Mouse (Mus musculus): ENCODE measurements around the gene 9530053A07Rik. TPM values are rescaled to one million over a fixed set of nuclear protein-coding genes. Genes with fewer than 3 reads are reported as not detected.
"Not testable (repeated sequence)": the region's sequence is repeated elsewhere in the genome, so short reads cannot be mapped to it uniquely, and the experiment has no call there.

Gene 9530053A07Rik
- not detected for total RNA-seq (2021)
- 0.08 TPM in 1 of 2 replicates, not detected in the other for polyA plus RNA-seq (2012; rRNA removed)
- long read RNA-seq, result 0 reads

DNA sequence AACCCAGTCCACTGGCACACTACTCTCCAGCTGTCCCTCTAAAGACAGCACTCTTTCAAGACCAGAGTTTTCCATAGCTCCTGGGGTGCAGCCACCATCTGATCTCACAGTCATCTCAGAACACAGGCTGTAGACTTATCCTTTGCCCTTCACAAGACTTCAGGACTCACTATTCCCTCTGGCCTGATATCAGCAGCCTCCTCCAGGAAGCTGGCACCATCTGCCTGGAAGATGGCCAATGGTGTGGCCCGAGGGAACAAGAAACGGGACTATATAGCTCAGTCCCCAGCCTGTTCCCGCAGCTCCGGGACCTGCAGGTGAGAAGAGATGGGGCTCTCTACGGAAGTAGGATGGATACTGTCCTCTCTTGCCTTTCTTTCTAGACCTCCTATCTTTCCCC lies at the start of gene 9530053A07Rik:
9530053A07Rik (plus strand) TSS at position 301 of the 400 bp plus-strand sequence.
- TF ChIP-seq CTCF (IDR thresholded peaks at IDR 0.05), result no peak
- TF ChIP-seq EP300 (IDR thresholded peaks at IDR 0.05; ENCODE audit: insufficient read depth, low read depth, low read length), result no peak
- no peak for TF ChIP-seq POLR2A (IDR thresholded peaks at IDR 0.05; ENCODE audit: insufficient read depth, low read depth, low read length)
- Histone ChIP-seq H3K27me3 (ENCODE audit: control insufficient read depth, insufficient read depth, low read length) (no peaks in the 10 kb centered on the region), H3K9ac (ENCODE audit: low read depth, low read length) (no peak within 1 kb of the TSS), H3K27ac (no peak within 1 kb of the TSS), H3K4me1 (ENCODE audit: control insufficient read depth, insufficient read depth, low read length) (no peaks in the 10 kb centered on the region), H3K79me2 (replicated peaks; ENCODE audit: control insufficient read depth, insufficient read depth, low read length) (no peaks in the 10 kb centered on the region), H3K36me3 (ENCODE audit: control insufficient read depth, insufficient read depth, low read length) (no peaks in the 10 kb centered on the region), H3K4me3 (no peak within 1 kb of the TSS)
- DNase-seq, result no peak
- intact Hi-C loops (cut with DNase I), result no loop called here
- WGBS, result 60% methylated on average over 5 of the region's 5 CpGs

DNA sequence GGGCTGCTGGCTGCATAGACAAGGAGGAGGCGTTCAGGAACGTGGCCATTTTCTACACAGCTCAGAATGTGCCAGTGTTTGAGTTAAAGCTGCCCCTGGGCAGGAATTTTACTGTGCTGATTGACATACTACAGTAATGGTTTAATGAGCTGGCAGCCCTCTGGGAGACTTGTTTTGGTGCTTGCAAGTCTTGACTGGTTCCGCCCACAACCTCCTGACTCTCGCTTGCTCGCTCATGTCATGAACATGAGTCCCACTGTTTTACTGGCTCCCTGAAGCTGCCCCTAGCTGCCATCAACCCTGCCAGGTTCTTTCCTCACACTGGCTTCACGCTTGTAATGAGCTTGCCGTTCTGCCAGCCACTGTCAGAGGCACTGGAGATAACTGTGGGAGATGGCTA lies 45.1 kb upstream of the 9530053A07Rik start:
- H3K4me3 ChIP-seq, result no peak overlapping the region
- no peak overlapping the region for H3K9ac ChIP-seq (ENCODE audit: low read depth, low read length)
- H3K36me3 ChIP-seq (ENCODE audit: control insufficient read depth, insufficient read depth, low read length), result no peaks in the 10 kb centered on the region
- no peaks in the 10 kb centered on the region for H3K27me3 ChIP-seq (ENCODE audit: control insufficient read depth, insufficient read depth, low read length)
- 59% methylated on average over 7 of the region's 7 CpGs for WGBS
- no peak overlapping the region for H3K27ac ChIP-seq
- DNase-seq, result no peak
- intact Hi-C loops (cut with DNase I), result no loop called here
- no peak for TF ChIP-seq EP300 (IDR thresholded peaks at IDR 0.05; ENCODE audit: insufficient read depth, low read depth, low read length)
- H3K4me1 ChIP-seq (ENCODE audit: control insufficient read depth, insufficient read depth, low read length), result no peaks in the 10 kb centered on the region
- H3K79me2 ChIP-seq (replicated peaks; ENCODE audit: control insufficient read depth, insufficient read depth, low read length), result no peaks in the 10 kb centered on the region

DNA sequence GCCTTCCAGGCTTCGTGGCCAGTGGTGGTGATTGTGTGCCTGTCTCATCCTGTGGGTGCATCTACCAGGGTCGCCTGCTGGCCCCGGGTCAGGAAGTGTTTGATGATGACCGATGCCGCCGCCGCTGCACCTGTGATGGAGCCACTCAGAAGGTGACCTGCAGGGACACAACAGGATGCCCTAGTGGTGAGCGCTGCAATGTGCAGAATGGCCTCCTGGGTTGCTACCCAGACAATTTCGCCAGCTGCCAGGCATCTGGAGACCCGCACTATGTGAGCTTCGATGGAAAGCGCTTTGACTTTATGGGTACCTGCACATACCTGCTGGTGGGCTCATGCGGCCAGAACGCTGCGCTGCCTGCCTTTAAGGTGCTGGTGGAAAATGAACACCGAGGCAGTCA lies 43.0 kb upstream of the 9530053A07Rik start:
- H3K9ac ChIP-seq (ENCODE audit: low read depth, low read length), result no peak overlapping the region
- H3K36me3 ChIP-seq (ENCODE audit: control insufficient read depth, insufficient read depth, low read length), result no peaks in the 10 kb centered on the region
- TF ChIP-seq CTCF (IDR thresholded peaks at IDR 0.05) (no peak), POLR2A (IDR thresholded peaks at IDR 0.05; ENCODE audit: insufficient read depth, low read depth, low read length) (no peak), EP300 (IDR thresholded peaks at IDR 0.05; ENCODE audit: insufficient read depth, low read depth, low read length) (no peak)
- no peaks in the 10 kb centered on the region for H3K79me2 ChIP-seq (replicated peaks; ENCODE audit: control insufficient read depth, insufficient read depth, low read length)
- intact Hi-C loops (cut with DNase I), result no loop called here
- no peak overlapping the region for H3K4me3 ChIP-seq
- no peaks in the 10 kb centered on the region for H3K4me1 ChIP-seq (ENCODE audit: control insufficient read depth, insufficient read depth, low read length)
- no peak for DNase-seq
- H3K27me3 ChIP-seq (ENCODE audit: control insufficient read depth, insufficient read depth, low read length), result no peaks in the 10 kb centered on the region
- WGBS, result 73% methylated on average over 16 of the region's 16 CpGs
- no peak overlapping the region for H3K27ac ChIP-seq

DNA sequence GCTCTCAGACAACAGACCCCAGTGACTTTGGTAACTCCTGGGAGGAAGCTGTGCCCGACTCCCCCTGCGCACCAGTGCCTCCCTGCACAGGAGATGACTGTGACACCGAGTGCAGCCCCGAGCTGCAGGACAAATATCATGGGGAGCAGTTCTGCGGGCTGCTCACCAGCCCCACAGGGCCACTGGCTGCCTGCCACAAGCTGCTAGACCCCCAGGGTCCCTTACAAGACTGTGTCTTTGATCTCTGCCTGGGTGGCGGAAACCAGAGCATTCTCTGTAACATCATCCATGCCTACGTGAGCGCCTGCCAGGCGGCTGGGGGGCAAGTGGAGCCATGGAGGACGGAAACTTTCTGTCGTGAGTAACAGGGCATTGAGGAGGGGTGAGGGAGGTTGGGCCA lies 35.7 kb upstream of the 9530053A07Rik start:
- H3K27ac ChIP-seq, result no peak overlapping the region
- H3K4me3 ChIP-seq, result no peak overlapping the region
- TF ChIP-seq POLR2A (IDR thresholded peaks at IDR 0.05; ENCODE audit: insufficient read depth, low read depth, low read length) (no peak), CTCF (IDR thresholded peaks at IDR 0.05) (no peak), EP300 (IDR thresholded peaks at IDR 0.05; ENCODE audit: insufficient read depth, low read depth, low read length) (no peak)
- no peaks in the 10 kb centered on the region for H3K79me2 ChIP-seq (replicated peaks; ENCODE audit: control insufficient read depth, insufficient read depth, low read length)
- DNase-seq, result no peak
- no peaks in the 10 kb centered on the region for H3K27me3 ChIP-seq (ENCODE audit: control insufficient read depth, insufficient read depth, low read length)
- H3K4me1 ChIP-seq (ENCODE audit: control insufficient read depth, insufficient read depth, low read length), result no peaks in the 10 kb centered on the region
- intact Hi-C loops (cut with DNase I), result no loop called here
- no peak overlapping the region for H3K9ac ChIP-seq (ENCODE audit: low read depth, low read length)
- H3K36me3 ChIP-seq (ENCODE audit: control insufficient read depth, insufficient read depth, low read length), result no peaks in the 10 kb centered on the region
- WGBS, result 41% methylated on average over 11 of the region's 11 CpGs

DNA sequence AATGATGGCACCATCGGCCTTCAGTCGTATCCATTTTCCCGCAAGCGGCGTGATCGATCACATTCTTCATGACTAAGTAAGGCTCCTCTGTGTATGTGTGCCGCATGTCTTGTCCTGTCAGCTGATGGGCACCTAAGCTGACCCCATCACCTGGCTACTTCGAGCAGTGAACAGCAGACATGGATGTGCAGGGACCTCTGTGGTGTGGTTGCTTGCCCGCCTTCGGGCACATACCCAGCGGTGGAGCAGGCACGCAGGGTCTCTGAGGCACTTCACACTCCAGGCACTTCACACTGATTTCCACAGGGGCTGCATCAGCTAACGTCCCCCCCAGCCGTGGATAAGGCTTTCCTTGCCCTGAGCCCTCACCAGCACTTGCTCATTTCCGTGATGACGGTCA lies 30.2 kb upstream of the 9530053A07Rik start:
- TF ChIP-seq EP300 (IDR thresholded peaks at IDR 0.05; ENCODE audit: insufficient read depth, low read depth, low read length) (no peak), CTCF (IDR thresholded peaks at IDR 0.05) (no peak), POLR2A (IDR thresholded peaks at IDR 0.05; ENCODE audit: insufficient read depth, low read depth, low read length) (no peak)
- Histone ChIP-seq H3K36me3 (ENCODE audit: control insufficient read depth, insufficient read depth, low read length) (no peaks in the 10 kb centered on the region), H3K27me3 (ENCODE audit: control insufficient read depth, insufficient read depth, low read length) (no peaks in the 10 kb centered on the region), H3K4me3 (no peak overlapping the region), H3K4me1 (ENCODE audit: control insufficient read depth, insufficient read depth, low read length) (no peaks in the 10 kb centered on the region), H3K79me2 (replicated peaks; ENCODE audit: control insufficient read depth, insufficient read depth, low read length) (no peaks in the 10 kb centered on the region), H3K27ac (no peak overlapping the region), H3K9ac (ENCODE audit: low read depth, low read length) (no peak overlapping the region)
- DNase-seq, result no peak
- 89% methylated on average over 16 of the region's 16 CpGs for WGBS
- intact Hi-C loops (cut with DNase I), result no loop called here

DNA sequence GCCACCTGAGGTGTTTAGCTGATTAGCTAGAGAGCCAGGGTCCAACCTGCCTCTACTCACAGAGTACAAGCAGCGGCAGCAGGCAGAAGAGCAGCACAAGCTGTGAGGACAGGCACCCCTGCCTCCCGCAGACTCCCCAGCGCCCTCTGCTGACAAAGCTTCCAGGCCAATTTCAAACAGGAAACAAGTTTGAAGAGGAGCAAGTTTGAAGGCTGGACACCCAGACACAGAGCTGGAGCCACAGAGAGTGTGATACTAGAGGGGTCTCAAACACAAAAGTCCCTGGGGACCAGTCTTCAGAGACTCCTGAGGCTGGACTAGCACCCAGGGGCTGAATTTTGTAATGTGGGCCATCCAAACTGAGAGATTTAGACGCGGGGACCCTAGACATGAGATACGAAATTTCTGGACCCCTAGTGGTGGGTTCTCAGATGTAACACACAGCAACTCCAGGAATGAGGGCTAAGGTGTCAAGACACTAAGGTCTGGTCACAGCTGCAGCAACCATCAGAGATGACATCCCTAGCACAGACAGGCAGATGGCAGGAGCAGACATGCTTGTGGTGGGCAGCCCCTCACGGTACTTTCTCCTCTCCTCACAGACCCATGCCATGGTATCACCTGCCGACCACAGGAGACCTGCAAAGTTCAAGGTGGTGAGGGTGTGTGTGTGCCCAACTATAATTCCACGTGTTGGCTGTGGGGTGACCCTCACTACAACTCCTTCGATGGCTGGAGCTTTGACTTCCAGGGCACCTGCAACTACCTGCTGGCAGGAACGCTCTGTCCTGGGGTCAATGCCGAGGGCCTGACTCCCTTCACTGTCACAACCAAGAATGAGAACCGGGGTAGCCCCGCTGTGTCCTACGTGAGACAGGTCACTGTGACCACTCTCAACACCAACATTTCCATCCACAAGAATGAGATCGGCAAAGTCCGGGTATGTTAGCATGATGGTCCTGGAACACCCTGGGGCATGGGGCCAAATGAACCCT lies 28.4 kb upstream of the 9530053A07Rik start:
- intact Hi-C loops (cut with DNase I), result no loop called here
- Histone ChIP-seq H3K36me3 (ENCODE audit: control insufficient read depth, insufficient read depth, low read length) (no peaks in the 10 kb centered on the region), H3K27me3 (ENCODE audit: control insufficient read depth, insufficient read depth, low read length) (no peaks in the 10 kb centered on the region), H3K4me3 (no peak overlapping the region), H3K9ac (ENCODE audit: low read depth, low read length) (no peak overlapping the region), H3K4me1 (ENCODE audit: control insufficient read depth, insufficient read depth, low read length) (no peaks in the 10 kb centered on the region), H3K79me2 (replicated peaks; ENCODE audit: control insufficient read depth, insufficient read depth, low read length) (no peaks in the 10 kb centered on the region), H3K27ac (no peak overlapping the region)
- peak; percentile 36 for TF ChIP-seq CTCF (IDR thresholded peaks at IDR 0.05)
- TF ChIP-seq POLR2A (IDR thresholded peaks at IDR 0.05; ENCODE audit: insufficient read depth, low read depth, low read length), result no peak
- no peak for TF ChIP-seq EP300 (IDR thresholded peaks at IDR 0.05; ENCODE audit: insufficient read depth, low read depth, low read length)
- no peak for DNase-seq
- 64% methylated on average over 17 of the region's 17 CpGs for WGBS

DNA sequence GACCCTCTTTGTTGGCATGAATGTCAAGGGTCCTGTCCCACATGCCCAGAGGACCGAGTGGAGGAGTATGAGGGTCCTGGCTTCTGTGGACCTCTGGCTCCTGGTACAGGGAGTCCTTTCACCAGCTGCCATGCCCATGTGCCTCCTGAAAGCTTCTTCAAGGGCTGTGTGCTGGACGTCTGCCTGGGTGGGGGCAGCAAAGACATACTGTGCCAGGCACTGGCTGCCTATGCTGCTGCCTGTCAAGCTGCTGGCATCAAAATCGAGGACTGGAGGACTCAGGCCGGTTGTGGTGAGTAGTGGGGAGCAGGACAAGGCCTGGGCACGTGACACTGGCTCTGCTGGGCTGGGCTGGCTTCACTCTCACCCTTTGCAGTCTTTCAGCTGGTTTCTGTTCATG lies 26.3 kb upstream of the 9530053A07Rik start:
- 31% methylated on average over 5 of the region's 5 CpGs for WGBS
- intact Hi-C loops (cut with DNase I); DNase-seq; H3K36me3 ChIP-seq (ENCODE audit: control insufficient read depth, insufficient read depth, low read length); H3K27me3 ChIP-seq (ENCODE audit: control insufficient read depth, insufficient read depth, low read length); H3K9ac ChIP-seq (ENCODE audit: low read depth, low read length); H3K4me1 ChIP-seq (ENCODE audit: control insufficient read depth, insufficient read depth, low read length); H3K27ac ChIP-seq; H3K4me3 ChIP-seq; H3K79me2 ChIP-seq (replicated peaks; ENCODE audit: control insufficient read depth, insufficient read depth, low read length): not testable (repeated sequence)

Data from heart, adult 2 months (tissue).